Mouse (Mus musculus) cerebellum, adult 2 months (tissue): Measurements from ENCODE around the gene Oosp2.

ENCODE experiments used
- CTCF ChIP-seq: fragments of 200-500 bp; IDR thresholded peaks from 2 replicates; pipeline ENCODE4 v1.5.1; 2011; ENCODE audit warnings: low read depth, mild to moderate bottlenecking, control low read depth, low read length, moderate library complexity, borderline replicate concordance; ENCODE audit not compliant: insufficient read depth
- POLR2A ChIP-seq: fragments of 200-500 bp; IDR thresholded peaks from 2 replicates; pipeline ENCODE4 v1.6.1; 2011; ENCODE audit warnings: low read length, control low read depth, borderline replicate concordance; ENCODE audit not compliant: insufficient read depth

DNA sequence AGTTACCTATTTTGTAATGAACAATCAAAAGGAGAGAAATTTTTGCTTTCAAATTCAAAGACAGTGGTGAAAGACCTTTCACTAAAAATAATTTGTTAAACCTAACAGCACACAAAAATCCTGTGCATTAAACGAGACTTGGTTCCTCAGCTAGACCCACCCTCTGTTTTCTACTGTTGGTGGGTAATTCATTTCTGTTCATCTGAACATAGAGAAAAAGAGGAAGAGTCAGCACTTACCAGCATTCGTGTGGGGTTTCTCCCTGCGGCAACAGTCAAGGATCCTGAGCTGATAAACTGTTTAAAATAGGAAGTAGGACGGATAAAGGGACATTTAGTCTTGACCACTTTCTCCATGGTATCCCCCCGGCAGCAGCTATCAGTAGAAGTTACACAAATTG is 24.8 kb downstream of the Oosp2 start:
- TF ChIP-seq POLR2A, result no peak
- no peak for TF ChIP-seq CTCF
